Mouse (Mus musculus): ENCODE data around the gene Gjc2. TPM values are rescaled to one million over a fixed set of nuclear protein-coding genes. Genes with fewer than 3 reads are reported as not detected.
"Not testable (repeated sequence)": the region's sequence is repeated elsewhere in the genome, so short reads cannot be mapped to it uniquely, and the experiment has no call there.

Gjc2 gene
- total and polyA plus RNA-seq, 3 experiments, result not detected

DNA sequence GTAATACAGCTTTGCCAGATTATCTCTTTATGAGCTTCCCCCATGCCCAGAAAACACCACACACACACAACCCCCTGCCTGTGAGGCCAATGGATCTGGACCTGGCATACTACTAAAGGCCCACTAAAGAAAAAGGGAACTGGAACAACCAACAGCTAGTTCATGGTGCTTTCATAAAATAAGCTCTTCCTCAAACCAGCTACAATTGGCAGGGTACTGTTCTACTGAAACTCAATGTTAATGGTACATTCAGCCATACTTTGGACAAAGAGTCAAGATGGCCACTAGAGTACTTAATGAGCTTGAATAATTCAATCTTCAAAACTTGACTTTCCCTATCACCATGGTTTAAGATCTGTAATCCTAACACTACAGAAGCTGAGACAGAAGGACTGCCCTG lies 38.6 kb upstream of the Gjc2 start:
- no peak for ATAC-seq (ENCODE audit: extremely low read depth, insufficient number of reproducible peaks, low FRiP score, poor library complexity, severe bottlenecking)
- no peaks in the 10 kb centered on the region for H3K27me3 ChIP-seq (ENCODE audit: insufficient read depth, low read length)
- H3K4me1 ChIP-seq (ENCODE audit: insufficient read depth, low read depth, low read length), result peaks cover 88% of the 10 kb centered on the region
- no peak for DNase-seq (ENCODE audit: low spot score)
- TF ChIP-seq POLR2AphosphoS5 (IDR thresholded peaks at IDR 0.05; ENCODE audit: insufficient replicate concordance, low read depth, low read length), result no peak
- TF ChIP-seq GATA2 (IDR thresholded peaks at IDR 0.05; ENCODE audit: borderline replicate concordance, low read depth, low read length), result no peak
- no peak for TF ChIP-seq GATA1 (IDR thresholded peaks at IDR 0.05; ENCODE audit: borderline replicate concordance, low read length)
- TF ChIP-seq TAL1 (conservative IDR thresholded peaks at IDR 0.05; ENCODE audit: low read depth, low read length), result no peak
- TF ChIP-seq CTCF (IDR thresholded peaks at IDR 0.05; ENCODE audit: low read depth, low read length), result no peak
- H3K4me3 ChIP-seq (ENCODE audit: low read depth, low read length), result no peak overlapping the region
- H3K9me3 ChIP-seq (replicated peaks), result no peaks in the 10 kb centered on the region
- H3K36me3 ChIP-seq (replicated peaks), result peaks cover 84% of the 10 kb centered on the region

DNA sequence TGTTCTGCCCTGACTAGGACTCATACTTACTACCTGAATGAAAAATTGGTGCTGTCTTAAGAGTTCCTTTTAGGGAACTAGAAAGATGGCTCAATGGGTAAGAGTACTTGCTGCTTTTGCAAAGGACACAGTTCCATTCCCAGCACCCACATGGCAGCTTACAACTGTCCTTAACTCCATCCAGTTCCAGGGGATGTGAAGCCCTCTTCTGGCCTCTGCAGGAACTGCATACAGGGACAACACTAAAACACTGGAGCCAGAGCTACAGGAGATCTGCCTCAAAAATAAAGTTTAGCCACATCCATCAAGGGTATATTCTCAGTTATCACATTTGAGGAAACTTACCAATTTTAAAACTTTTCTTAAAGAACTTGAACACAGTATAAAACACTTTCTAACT lies 36.1 kb upstream of the Gjc2 start:
- ATAC-seq (ENCODE audit: extremely low read depth, insufficient number of reproducible peaks, low FRiP score, poor library complexity, severe bottlenecking) (no peak), DNase-seq (ENCODE audit: low spot score) (no peak)
- TF ChIP-seq TAL1 (conservative IDR thresholded peaks at IDR 0.05; ENCODE audit: low read depth, low read length), result no peak
- TF ChIP-seq CTCF (IDR thresholded peaks at IDR 0.05; ENCODE audit: low read depth, low read length), result peak; percentile 67
- Histone ChIP-seq H3K4me1 (ENCODE audit: insufficient read depth, low read depth, low read length) (peaks cover 82% of the 10 kb centered on the region), H3K27me3 (ENCODE audit: insufficient read depth, low read length) (no peaks in the 10 kb centered on the region), H3K4me3 (ENCODE audit: low read depth, low read length) (no peak overlapping the region), H3K9me3 (replicated peaks) (no peaks in the 10 kb centered on the region), H3K36me3 (replicated peaks) (peaks cover 93% of the 10 kb centered on the region)

DNA sequence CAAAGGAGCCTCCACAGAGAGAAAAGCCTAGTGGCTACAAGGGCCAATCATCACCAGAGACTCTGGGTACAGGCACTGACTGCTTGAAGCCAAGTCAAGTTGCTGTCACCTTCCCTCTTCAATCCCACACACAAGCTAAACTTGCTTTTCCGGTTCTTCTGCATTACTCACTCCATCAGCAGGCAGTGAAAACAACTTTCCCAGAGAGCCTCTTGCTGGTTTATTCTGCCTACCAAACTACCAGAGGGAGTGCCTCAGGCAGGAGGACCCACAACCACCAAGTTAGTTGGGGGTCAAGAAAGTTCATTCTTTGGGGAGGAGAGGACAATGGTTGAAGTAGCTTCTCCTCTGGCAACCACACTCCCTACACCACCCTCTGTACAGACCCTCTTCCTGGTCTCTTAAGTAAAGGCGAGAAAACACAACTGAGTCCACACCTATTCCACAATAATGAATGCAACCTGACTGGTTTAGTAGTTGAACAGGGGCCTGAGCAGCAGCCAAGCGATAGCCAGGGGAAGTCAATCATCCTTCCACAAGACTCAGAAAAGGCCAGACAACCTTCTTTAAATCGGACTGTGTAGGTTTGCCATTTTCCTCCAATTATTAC lies 35.5 kb upstream of the Gjc2 start:
- H3K4me1 ChIP-seq (ENCODE audit: insufficient read depth, low read depth, low read length), result peaks cover 82% of the 10 kb centered on the region
- ATAC-seq (ENCODE audit: extremely low read depth, insufficient number of reproducible peaks, low FRiP score, poor library complexity, severe bottlenecking), result no peak
- H3K36me3 ChIP-seq (replicated peaks), result peaks cover 93% of the 10 kb centered on the region

DNA sequence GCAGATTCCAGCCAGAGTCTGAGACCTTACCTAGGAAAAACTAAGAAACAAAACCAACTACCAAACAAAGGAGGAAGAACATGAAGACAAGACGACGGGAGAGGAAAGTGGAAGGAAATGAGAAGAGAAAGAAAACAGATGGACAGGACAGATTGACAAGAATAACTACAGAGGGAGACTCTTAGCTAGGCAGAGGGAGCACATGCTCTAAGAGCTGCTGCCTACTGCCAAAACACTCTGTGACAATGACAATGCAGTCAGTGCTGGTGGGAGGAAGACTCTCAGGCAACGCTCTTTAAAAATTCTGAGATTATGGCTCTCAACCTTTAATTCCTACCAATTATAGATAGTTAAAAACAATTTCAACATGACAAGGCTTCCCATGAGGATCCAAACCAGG lies 33.9 kb upstream of the Gjc2 start:
- Histone ChIP-seq H3K4me3 (ENCODE audit: low read depth, low read length) (no peak overlapping the region), H3K4me1 (ENCODE audit: insufficient read depth, low read depth, low read length) (peaks cover 81% of the 10 kb centered on the region), H3K9me3 (replicated peaks) (no peaks in the 10 kb centered on the region), H3K27me3 (ENCODE audit: insufficient read depth, low read length) (no peaks in the 10 kb centered on the region), H3K36me3 (replicated peaks) (peaks cover 92% of the 10 kb centered on the region)
- no peak for ATAC-seq (ENCODE audit: extremely low read depth, insufficient number of reproducible peaks, low FRiP score, poor library complexity, severe bottlenecking)
- TF ChIP-seq GATA2 (IDR thresholded peaks at IDR 0.05; ENCODE audit: borderline replicate concordance, low read depth, low read length) (no peak), GATA1 (IDR thresholded peaks at IDR 0.05; ENCODE audit: borderline replicate concordance, low read length) (no peak), CTCF (IDR thresholded peaks at IDR 0.05; ENCODE audit: low read depth, low read length) (no peak), POLR2AphosphoS5 (IDR thresholded peaks at IDR 0.05; ENCODE audit: insufficient replicate concordance, low read depth, low read length) (no peak), TAL1 (conservative IDR thresholded peaks at IDR 0.05; ENCODE audit: low read depth, low read length) (no peak)
- no peak for DNase-seq (ENCODE audit: low spot score)

More for the DNA sequence above, 35.5 kb upstream of the Gjc2 start:
- Histone ChIP-seq H3K4me3 (ENCODE audit: low read depth, low read length) (no peak overlapping the region), H3K9me3 (replicated peaks) (no peaks in the 10 kb centered on the region), H3K27me3 (ENCODE audit: insufficient read depth, low read length) (no peaks in the 10 kb centered on the region)
- no peak for TF ChIP-seq CTCF (IDR thresholded peaks at IDR 0.05; ENCODE audit: low read depth, low read length)
- no peak for TF ChIP-seq GATA2 (IDR thresholded peaks at IDR 0.05; ENCODE audit: borderline replicate concordance, low read depth, low read length)
- no peak for TF ChIP-seq GATA1 (IDR thresholded peaks at IDR 0.05; ENCODE audit: borderline replicate concordance, low read length)
- TF ChIP-seq POLR2AphosphoS5 (IDR thresholded peaks at IDR 0.05; ENCODE audit: insufficient replicate concordance, low read depth, low read length), result no peak
- TF ChIP-seq TAL1 (conservative IDR thresholded peaks at IDR 0.05; ENCODE audit: low read depth, low read length), result no peak
- DNase-seq (ENCODE audit: low spot score), result no peak

DNA sequence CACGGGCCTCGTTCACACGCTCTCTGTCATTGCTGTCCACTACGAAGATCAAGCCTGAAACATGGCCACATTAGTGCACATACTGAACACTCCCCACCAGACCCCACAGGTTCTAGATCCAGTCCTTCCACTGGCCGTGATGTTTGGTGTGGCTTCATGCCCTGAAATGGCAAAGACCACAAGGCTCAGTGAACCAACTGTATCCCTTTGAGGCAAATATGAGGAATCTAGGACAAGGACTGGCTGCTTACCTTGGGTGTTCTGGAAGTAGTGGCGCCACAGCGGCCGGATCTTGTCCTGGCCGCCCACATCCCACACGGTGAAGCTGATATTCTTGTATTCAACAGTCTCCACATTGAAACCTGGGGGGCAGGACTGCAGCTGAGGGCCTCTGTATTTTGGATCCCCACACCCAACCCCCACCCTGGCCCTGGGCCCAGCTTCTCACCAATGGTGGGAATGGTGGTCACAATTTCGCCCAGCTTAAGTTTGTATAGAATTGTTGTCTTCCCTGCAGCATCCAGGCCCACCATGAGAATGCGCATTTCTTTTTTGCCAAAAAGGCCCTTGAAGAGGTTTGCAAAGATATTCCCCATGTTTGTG lies 30.0 kb upstream of the Gjc2 start:
- H3K9me3 ChIP-seq (replicated peaks), result no peaks in the 10 kb centered on the region
- no peak overlapping the region for H3K4me3 ChIP-seq (ENCODE audit: low read depth, low read length)
- ATAC-seq (ENCODE audit: extremely low read depth, insufficient number of reproducible peaks, low FRiP score, poor library complexity, severe bottlenecking), result no peak
- H3K4me1 ChIP-seq (ENCODE audit: insufficient read depth, low read depth, low read length), result peaks cover 78% of the 10 kb centered on the region
- no peak for DNase-seq (ENCODE audit: low spot score)
- H3K27me3 ChIP-seq (ENCODE audit: insufficient read depth, low read length), result no peaks in the 10 kb centered on the region
- H3K36me3 ChIP-seq (replicated peaks), result peaks cover 83% of the 10 kb centered on the region
- TF ChIP-seq CTCF (IDR thresholded peaks at IDR 0.05; ENCODE audit: low read depth, low read length) (no peak), GATA1 (IDR thresholded peaks at IDR 0.05; ENCODE audit: borderline replicate concordance, low read length) (no peak), POLR2AphosphoS5 (IDR thresholded peaks at IDR 0.05; ENCODE audit: insufficient replicate concordance, low read depth, low read length) (no peak), GATA2 (IDR thresholded peaks at IDR 0.05; ENCODE audit: borderline replicate concordance, low read depth, low read length) (no peak), TAL1 (conservative IDR thresholded peaks at IDR 0.05; ENCODE audit: low read depth, low read length) (no peak)

DNA sequence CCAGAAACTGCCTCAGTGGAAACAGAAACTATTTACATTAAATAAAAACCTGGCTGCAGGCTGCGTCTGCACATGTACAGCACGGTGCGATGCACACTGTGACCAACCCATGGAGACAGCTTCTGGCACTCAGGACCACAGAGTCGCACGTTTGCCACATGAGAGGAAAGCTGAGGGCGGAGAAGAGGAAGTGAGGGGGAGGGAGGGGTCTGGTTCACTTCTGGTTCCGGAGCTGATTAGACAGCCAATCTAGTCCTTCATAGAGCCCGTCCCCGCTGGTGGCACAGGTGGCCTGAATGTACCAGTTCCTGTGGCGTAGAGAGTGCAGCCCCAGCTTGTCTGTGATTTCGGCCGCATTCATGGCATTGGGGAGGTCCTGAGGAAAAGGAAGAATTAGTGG lies 29.3 kb upstream of the Gjc2 start:
- peak; percentile 54; the same call in 1 of the 2 replicates for ATAC-seq (ENCODE audit: extremely low read depth, insufficient number of reproducible peaks, low FRiP score, poor library complexity, severe bottlenecking)
- Histone ChIP-seq H3K36me3 (replicated peaks) (peaks cover 79% of the 10 kb centered on the region), H3K4me1 (ENCODE audit: insufficient read depth, low read depth, low read length) (peaks cover 78% of the 10 kb centered on the region)
- H3K9me3 ChIP-seq (replicated peaks); H3K4me3 ChIP-seq (ENCODE audit: low read depth, low read length); H3K27me3 ChIP-seq (ENCODE audit: insufficient read depth, low read length); DNase-seq (ENCODE audit: low spot score): not testable (repeated sequence)

DNA sequence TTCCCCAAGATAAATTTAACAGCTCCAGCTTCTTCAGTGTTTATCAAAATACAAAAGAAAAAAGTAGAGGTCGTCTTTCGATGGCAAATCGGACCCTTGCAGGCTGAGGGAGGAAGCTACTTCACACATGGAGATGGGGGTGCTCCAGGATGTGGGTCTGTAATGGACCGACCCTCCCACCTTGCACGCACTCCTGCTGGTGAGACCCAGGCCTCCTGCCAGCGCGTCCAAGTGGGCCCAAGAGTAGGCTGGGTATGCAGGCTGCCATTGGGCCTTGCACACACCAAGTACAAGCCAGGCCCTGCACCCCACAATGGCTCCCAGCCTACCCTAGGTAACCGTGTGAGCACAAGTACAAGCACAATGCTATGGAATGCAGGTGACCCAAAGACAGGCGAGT lies 28.5 kb upstream of the Gjc2 start:
- DNase-seq (ENCODE audit: low spot score); H3K4me3 ChIP-seq (ENCODE audit: low read depth, low read length); H3K9me3 ChIP-seq (replicated peaks); ATAC-seq (ENCODE audit: extremely low read depth, insufficient number of reproducible peaks, low FRiP score, poor library complexity, severe bottlenecking); H3K27me3 ChIP-seq (ENCODE audit: insufficient read depth, low read length): not testable (repeated sequence)
- Histone ChIP-seq H3K36me3 (replicated peaks) (peaks cover 78% of the 10 kb centered on the region), H3K4me1 (ENCODE audit: insufficient read depth, low read depth, low read length) (peaks cover 71% of the 10 kb centered on the region)

All from G1E (cell line).